Mouse (Mus musculus): ENCODE measurements around the gene Prkce.

DNA sequence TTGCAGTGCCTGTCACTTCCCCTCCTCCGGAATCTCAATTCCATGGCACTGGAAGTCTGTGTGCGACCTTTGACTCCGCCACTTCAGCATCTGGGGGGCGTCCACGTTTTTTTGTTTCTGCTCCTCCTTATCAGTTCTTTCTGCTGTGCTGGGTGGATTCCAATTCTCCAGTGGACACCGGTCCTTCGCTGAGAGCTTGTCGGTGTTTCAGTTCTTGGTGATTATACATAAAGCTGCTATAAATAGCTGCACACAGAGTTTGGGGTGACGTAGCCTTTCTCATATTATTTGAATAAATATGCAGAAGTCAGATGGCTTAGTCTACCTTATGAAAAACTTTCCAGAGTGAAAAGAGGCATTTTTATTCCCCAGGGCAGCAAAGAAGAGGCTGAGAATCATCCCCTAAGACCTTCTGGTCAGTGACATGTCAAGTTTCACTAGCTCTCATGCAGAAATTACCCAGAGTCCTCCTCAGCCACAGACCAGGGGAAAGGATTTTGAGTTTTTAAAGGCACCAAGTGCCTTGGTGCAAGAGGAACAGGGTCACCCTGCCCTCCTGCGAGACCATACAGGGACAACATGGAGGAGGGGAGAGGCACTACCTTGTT lies 299.8 kb downstream of the Prkce start:
- no peak for TF ChIP-seq CTCF (IDR thresholded peaks at IDR 0.05)
- TF ChIP-seq POLR2A (IDR thresholded peaks at IDR 0.05; ENCODE audit: insufficient read depth, low read depth, low read length) = no peak
- no peak for TF ChIP-seq EP300 (IDR thresholded peaks at IDR 0.05; ENCODE audit: insufficient read depth, low read depth, low read length)
